Mouse (Mus musculus) adrenal gland, adult 2 months (tissue): ENCODE data around the gene Gm20931. TPM values are rescaled to one million over a fixed set of nuclear protein-coding genes. Genes with fewer than 3 reads are reported as not detected.
"Not testable (repeated sequence)": the region's sequence is repeated elsewhere in the genome, so short reads cannot be mapped to it uniquely, and the experiment has no call there.

Experiments used
- DNase-seq: peaks from one replicate; pipeline ENCODE4 v3.0.0; 2021
- long read RNA-seq: library from polyadenylated mRNA; stranded (forward); transcript quantifications from one replicate; pipeline ENCODE4 v2.0.0, GENCODE M21; 2021
- polyA plus RNA-seq: library from polyadenylated mRNA; depleted of rRNA; stranded (reverse); fragments of >200 nt; gene quantifications from 2 replicates; pipeline ENCODE4 v1.2.3, GENCODE M21; 2012; rRNA removed
- total RNA-seq, 2 experiments: library from RNA; stranded (reverse); gene quantifications; 2 replicates each; pipeline ENCODE4 v1.2.3; 2021

The Gm20931 gene
- total RNA-seq (not detected), polyA plus RNA-seq (not detected in 2 replicates)
- long read RNA-seq: 0 reads

GRCm38 (mm10) chrY:55213420-55213819 is at the start of gene Gm20931:
Gm20931 (plus strand) TSS chrY:55213720.
- DNase-seq: not testable (repeated sequence)
